Mouse (Mus musculus) megakaryocyte, embryonic 14.5 days (primary cell): Measurements from ENCODE around the gene Olfr281. TPM values are rescaled to one million over a fixed set of nuclear protein-coding genes. Genes with fewer than 3 reads are reported as not detected.

ENCODE experiments used
- H3K27me3 ChIP-seq: replicated peaks from 2 replicates; pipeline ENCODE3; 2012; ENCODE audit warnings: inconsistent platforms
- H3K36me3 ChIP-seq: replicated peaks from 2 replicates; pipeline ENCODE3; 2012; ENCODE audit warnings: low read length, inconsistent platforms, mixed read lengths
- H3K4me1 ChIP-seq: 2 replicates; pipeline ENCODE4 v1.6.1; 2012; ENCODE audit warnings: inconsistent platforms
- H3K4me3 ChIP-seq: replicated peaks from 2 replicates; pipeline ENCODE3; 2012; ENCODE audit warnings: moderate library complexity, mild to moderate bottlenecking, inconsistent platforms
- H3K9me3 ChIP-seq: 2 replicates; pipeline ENCODE4 v1.6.1; 2012; ENCODE audit warnings: inconsistent platforms
- FLI1 ChIP-seq: IDR thresholded peaks from 2 replicates; pipeline ENCODE4 v1.6.1; 2012; ENCODE audit warnings: low read length, inconsistent platforms, mixed read lengths
- GATA1 ChIP-seq: IDR thresholded peaks from 3 replicates; pipeline ENCODE4 v1.6.1; 2012; ENCODE audit warnings: mixed read lengths, low read length, inconsistent platforms, borderline replicate concordance
- polyA plus RNA-seq: library from polyadenylated mRNA; stranded (reverse); fragments of >175 nt; gene quantifications from 2 replicates; pipeline ENCODE4 v1.2.3, GENCODE M21; 2012; ENCODE audit warnings: low replicate concordance; ENCODE audit not compliant: insufficient read depth

Gene Olfr281
- polyA plus RNA-seq, 1 experiment, result not detected

- Histone ChIP-seq H3K27me3 (peaks cover 33% of the 10 kb centered on the region), H3K36me3 (no peaks in the 10 kb centered on the region), H3K9me3 (0 out of 2 replicates have a peak, but pooled peaks cover 4% of the 10 kb centered on the region), H3K4me3 (no peak overlapping the region), H3K4me1 (peaks cover 53% of the 10 kb centered on the region)
- TF ChIP-seq FLI1 (no peak), GATA1 (no peak)
Observed at GRCm38 (mm10) chr15:98509387-98509786, 57.0 kb downstream of the Olfr281 start.

Other genes starting within 250 kb of the Olfr281 start
- gene Gm44579, start 231.6 kb upstream of the Olfr281 start, polyA plus RNA-seq, result not detected in 2 replicates
- gene Olfr287, start 231.5 kb upstream of the Olfr281 start, polyA plus RNA-seq, result not detected in 2 replicates
- gene Olfr286, start 218.1 kb upstream of the Olfr281 start, polyA plus RNA-seq, result not detected in 2 replicates
- not detected in 2 replicates for gene H1fnt, start 195.3 kb upstream of the Olfr281 start, polyA plus RNA-seq
- gene Zfp641, start 156.4 kb upstream of the Olfr281 start, polyA plus RNA-seq, result not detected in 2 replicates
- not detected in 2 replicates for gene Olfr285, start 135.2 kb upstream of the Olfr281 start, polyA plus RNA-seq
- not detected in 2 replicates for gene Olfr284, start 111.6 kb upstream of the Olfr281 start, polyA plus RNA-seq
- not detected in 2 replicates for gene Olfr283, start 71.6 kb upstream of the Olfr281 start, polyA plus RNA-seq
- gene Olfr282, start 21.4 kb upstream of the Olfr281 start, polyA plus RNA-seq, result not detected in 2 replicates
- gene OR5BS1P, start 17.3 kb downstream of the Olfr281 start, polyA plus RNA-seq, result not detected in 2 replicates
- gene Lalba, start 30.1 kb downstream of the Olfr281 start, polyA plus RNA-seq, result not detected in 2 replicates
- not detected in 2 replicates for gene Olfr279, start 39.8 kb downstream of the Olfr281 start, polyA plus RNA-seq
- 7.5 and 14.4 TPM in 2 replicates for gene Kansl2, start 81.7 kb downstream of the Olfr281 start, polyA plus RNA-seq
- gene Ccnt1, start 118.3 kb downstream of the Olfr281 start, polyA plus RNA-seq, result 1.4 and 5.1 TPM in 2 replicates
- gene 4930415O20Rik, start 118.4 kb downstream of the Olfr281 start, polyA plus RNA-seq, result not detected in 2 replicates
- gene Adcy6, start 157.5 kb downstream of the Olfr281 start, polyA plus RNA-seq, result 2.1 and 9.3 TPM in 2 replicates
- gene Cacnb3, start 178.3 kb downstream of the Olfr281 start, polyA plus RNA-seq, result 0.46 TPM in 1 of 2 replicates, not detected in the other
- gene Ddx23, start 210.3 kb downstream of the Olfr281 start, polyA plus RNA-seq, result 49.7 and 71.3 TPM in 2 replicates
- 1.2 TPM in 1 of 2 replicates, not detected in the other for gene Rnd1, start 224.9 kb downstream of the Olfr281 start, polyA plus RNA-seq